Mouse (Mus musculus) kidney, adult 2 months (tissue): ENCODE results near the gene Tenm4.

Source experiments
- CTCF ChIP-seq: fragments of 200-500 bp; conservative IDR thresholded peaks from 2 replicates; pipeline ENCODE4 v1.5.1; 2011; ENCODE audit warnings: low read depth, mild to moderate bottlenecking, control low read depth, low read length, moderate library complexity, mixed read lengths; ENCODE audit not compliant: insufficient read depth, insufficient read length
- POLR2A ChIP-seq: fragments of 200-500 bp; IDR thresholded peaks from one replicate; pipeline ENCODE4 v1.6.1; 2011; ENCODE audit warnings: low read depth, low read length, control low read depth

GRCm38 (mm10) chr7:96756104-96756742, 585.2 kb downstream of the Tenm4 start:
- TF ChIP-seq CTCF (no peak), POLR2A (no peak)
